Mouse (Mus musculus) adrenal gland, adult 2 months (tissue): ENCODE measurements around the gene Camta1. TPM values are rescaled to one million over a fixed set of nuclear protein-coding genes. Genes with fewer than 3 reads are reported as not detected.
A peak's percentile ranks its signal among the peaks of the same experiment; 100 is the strongest.

Source experiments
- DNase-seq: peaks from one replicate; pipeline ENCODE4 v3.0.0; 2021
- polyA plus RNA-seq: library from polyadenylated mRNA; depleted of rRNA; stranded (reverse); fragments of >200 nt; gene quantifications from 2 replicates; pipeline ENCODE4 v1.2.3, GENCODE M21; 2012
- total RNA-seq, 2 experiments: library from RNA; stranded (reverse); gene quantifications; 2 replicates each; pipeline ENCODE4 v1.2.3; 2021

Camta1 gene
- total and polyA plus RNA-seq, 3 experiments = 8.5 to 35.0 (median 24.0) TPM

DNA sequence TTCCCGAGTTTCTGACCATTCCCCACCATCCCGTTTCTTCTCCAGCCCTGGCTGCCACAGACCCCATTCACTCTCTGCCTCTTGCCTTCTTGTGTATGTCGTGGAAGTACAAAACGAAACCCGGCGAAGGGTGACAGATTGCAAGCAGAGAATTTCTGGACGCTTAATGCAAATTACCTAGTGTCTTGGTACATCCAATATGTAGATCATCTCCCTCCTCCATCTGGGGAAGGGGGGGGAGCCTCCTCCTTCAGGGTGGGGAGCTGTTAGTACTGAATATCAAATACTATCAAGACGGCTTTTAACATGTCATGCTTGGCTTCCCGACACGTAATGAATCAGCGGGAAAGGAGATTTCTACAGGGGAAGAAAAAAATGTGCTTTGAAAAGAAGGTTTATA is 710.8 kb downstream of the Camta1 start:
- DNase-seq = no peak

DNA sequence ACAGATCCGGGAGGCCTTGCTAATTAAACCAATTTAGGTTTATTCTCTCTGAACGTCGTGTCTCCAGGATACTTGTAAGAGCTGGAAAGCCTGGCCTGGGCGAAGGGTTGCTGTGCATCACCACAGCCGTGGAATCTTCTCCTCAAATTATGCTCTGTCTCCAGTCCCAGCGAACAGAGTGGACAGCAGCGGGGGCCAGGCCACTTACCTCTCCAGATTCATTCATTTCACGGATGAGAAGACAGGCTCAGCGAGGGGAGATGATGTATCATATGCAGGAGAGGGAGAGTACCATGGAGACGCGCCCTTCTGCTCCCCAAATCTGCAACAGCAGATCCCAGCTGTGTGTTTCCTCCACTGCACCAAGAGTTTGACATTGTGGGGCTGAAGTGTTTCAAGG is 711.6 kb downstream of the Camta1 start:
- no peak for DNase-seq

DNA sequence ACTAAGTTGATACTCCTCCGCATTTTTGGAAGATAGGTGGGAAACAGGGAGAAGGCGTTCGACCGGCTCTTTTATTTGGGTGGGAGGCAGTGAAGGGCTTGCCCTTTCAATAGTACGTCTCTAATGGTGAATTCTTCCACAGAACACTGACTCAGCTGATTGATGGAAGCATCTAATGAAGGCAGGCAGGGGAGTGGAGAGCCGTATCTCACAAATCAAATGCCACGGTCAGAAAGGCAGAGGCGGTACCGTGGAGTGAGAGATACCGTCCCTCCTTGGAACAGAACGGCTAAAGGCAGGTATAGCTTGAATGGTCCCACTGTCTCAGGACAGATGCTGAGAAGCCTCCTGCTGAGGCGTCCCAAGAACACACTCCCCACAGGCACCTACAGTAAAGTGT is 714.1 kb downstream of the Camta1 start:
- DNase-seq = no peak

DNA sequence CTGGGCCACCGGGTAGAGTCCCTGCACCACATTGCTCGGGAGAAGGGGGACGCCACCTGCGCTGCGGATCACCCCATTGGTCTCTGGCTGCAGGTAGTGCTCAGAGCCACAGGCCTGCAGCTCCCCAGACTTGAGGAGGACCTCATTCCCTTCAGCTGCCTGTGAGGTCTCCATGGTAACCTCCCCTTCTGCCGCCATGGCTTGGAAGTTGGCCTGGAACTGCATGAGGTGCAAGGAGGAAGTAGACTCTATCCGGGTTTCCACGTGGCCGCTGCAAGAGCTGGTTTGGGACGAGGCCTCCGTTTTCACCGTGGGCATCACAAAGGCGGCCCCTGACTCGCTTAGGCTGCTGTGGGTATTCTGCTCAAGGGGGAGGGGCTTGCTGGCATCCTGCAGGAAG is 717.6 kb downstream of the Camta1 start:
- no peak for DNase-seq

DNA sequence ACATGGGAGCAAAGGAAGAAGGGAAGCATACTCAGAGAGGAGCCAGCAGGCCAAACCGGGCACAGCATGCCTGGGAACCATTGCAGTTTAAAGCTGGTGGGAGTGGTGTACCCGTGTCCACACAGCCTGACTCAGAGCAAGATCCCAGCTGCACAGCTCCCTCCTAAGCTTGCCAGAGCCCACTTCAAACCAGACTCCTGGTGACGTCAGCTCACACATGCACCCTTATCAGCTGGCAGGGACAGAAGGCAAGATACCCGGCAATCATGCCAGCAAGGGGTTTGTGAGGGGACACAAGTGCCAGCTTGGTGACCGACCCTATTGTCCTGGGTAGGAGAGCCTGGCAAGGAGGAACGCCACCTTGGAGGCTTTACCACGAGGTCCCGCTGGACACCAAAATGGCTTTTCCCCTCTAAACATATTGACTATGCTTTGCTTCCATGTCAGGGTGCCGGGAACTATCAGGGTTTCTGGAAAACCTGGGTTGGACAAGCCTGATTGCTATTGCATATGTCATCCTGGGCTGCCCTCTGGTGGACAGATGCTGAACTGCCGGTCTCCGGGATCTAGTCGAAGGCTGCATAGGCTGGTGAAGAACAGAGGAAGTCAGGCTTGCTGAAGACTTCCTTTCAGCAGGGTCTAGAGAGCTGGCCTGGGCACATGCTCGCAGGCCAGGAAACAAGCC is 720.3 kb downstream of the Camta1 start:
- peak; percentile 90 for DNase-seq

DNA sequence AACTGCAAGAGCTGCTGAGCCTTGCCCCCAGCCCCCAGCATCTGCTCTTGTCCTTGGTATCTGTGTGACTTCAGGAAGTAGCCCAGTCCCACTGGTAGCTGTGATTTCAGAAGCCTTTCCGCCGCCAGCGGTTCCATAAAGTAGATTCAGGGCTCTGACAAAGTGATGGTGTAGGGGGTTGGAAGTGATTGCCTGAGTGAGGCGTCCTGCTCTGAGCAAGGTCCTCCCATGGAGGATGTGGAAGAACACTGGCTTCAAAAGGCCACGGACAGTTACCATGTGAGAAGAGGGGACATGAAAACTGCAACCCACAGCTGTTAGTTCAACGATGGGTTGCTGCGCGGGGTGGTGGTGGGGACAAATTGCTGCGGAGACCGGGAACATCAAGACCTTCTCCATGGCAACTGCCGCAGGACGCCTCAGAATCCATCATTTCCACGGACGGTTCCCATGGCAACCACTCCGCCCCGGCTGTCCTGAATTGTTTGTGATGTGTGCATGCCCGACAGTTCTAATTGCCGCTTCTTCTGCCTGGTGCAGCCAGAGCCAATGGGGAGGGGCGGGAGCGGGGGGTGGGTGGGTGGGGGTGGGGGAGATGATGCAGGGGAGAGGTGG is 721.2 kb downstream of the Camta1 start:
- DNase-seq = no peak

DNA sequence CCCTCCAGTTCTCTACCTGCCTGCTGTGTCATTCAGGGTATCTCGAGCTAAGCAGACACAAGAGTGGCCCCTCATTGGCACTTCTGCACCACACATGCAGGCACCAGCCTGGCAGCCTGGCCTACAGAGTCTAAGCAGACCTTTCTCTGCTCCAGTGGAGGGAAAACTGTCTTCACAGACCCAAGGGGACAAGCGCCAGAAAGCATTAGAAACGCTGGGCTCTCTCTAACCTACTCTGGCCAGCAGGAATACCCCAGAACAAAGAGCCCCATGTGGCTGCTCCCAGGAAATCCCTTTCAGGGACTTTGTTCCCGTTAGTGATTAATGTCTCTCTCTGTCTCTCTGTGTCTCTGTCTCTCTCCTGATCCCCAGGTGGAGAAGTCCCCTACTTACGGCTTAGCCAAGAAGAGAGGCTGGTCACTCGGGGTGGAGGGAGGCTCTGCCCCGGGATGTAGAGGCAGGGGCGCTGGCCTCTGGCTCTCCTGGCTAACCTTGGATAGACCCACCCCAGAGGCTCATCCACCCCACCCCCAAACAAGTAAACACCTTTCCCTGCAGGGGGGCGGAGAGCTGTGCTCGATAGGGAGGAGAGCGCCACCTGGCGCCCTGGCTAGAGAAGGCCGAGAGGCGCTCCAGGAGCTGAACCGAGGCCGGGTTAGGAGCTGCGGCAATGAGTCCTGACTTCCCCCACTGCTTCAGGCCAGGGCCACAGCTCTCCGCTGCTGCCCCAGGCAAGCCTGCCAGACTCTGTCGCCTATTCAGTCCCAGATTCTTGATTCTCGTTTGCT is 722.4 kb downstream of the Camta1 start:
- DNase-seq = peak; percentile 80

DNA sequence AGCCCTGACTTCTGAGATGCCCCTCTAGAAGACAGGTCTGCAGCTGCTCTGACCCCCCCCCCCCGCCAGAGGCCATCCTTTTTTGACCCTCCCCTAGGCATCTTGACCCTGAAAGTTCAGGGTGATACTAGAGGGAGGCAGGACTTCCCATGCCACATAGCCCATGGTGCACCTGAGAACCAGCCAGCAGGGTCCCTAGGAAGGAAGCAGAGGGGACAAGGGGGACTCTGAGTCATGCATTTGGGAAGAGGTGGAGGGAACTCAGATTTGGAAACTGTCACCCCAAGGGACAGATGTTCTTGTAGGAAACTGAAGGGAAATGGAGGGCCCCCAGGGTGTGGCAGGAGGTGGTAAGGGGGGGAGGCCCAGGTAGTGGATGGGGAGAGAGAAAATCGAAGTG is 723.1 kb downstream of the Camta1 start:
- no peak for DNase-seq

DNA sequence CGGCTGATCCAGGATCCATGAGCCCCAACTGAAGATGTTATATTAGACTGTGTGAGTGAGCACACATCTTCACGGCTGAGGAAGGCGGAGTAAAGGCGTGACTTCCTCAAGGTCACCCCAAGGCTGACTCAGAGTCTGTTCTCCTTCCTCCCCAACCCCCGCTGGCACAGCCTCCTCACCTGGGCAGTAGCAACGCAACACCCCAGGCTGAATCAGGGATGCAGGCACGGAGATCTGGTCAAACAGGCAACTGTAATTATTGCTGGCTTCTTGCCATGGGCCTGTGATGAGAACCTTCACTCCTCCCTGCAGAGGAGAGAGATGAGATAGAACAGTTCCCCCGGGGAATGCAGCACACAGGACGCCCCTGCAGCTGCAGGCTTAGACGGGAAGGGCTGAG is 723.5 kb downstream of the Camta1 start:
- peak; percentile 48 for DNase-seq

DNA sequence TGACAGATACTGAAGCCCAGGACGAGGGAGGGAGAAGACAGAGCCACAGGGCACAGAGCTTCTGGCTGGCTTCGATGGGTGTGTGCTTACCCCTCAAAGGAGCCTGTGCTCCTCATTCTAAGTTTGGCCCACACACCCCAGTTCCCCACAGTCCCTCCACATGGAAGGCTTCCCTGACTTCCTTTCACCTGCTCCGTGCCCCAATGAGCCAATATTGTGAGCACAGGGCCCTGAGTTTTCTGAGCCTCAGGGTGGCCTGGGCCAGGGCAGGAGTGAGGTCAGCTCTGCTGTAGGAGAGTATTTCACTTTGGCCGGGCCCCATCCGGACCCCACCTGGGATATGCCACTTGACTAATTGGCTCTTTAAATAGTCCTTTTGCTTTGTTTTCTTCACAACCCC is 724.0 kb downstream of the Camta1 start:
- no peak for DNase-seq

DNA sequence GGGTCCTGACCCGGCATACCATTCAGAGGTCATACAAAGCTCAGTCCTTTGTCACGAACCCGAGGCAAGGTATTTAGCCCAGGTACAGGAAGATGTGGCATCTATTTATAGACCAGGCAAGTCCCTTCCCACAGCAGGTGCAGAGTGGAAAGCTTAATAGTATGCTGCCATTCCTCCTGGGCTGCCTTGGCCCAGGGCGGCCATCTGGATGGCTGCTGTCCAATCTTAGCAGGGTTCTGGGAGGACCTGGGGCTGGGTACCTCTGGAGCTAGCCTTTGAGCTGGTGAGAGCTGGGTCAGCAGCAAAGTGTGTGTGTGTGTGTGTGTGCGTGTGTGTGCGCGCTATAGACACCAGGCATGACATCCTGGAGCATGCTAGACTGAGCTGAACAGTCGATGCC is 726.2 kb downstream of the Camta1 start:
- no peak for DNase-seq

DNA sequence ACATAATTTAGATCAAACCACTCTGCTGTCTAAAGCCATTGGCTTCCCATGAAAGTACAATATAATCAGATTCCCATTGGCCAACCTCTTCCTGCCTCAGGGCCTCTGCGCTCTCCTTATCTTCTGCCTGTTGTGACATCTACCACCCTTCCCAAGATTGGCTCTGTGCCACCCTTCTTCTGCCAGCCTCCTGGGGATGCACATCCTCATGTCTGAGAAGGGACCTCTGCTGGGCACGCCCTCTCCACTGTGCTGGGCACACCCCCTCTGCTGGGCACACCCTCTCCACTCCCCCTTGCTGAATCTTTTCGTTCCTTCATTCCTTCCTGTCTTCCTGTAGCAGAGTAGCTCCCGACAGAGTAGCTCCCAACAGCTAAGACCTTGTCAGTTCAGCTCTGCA is 727.9 kb downstream of the Camta1 start:
- DNase-seq = no peak

DNA sequence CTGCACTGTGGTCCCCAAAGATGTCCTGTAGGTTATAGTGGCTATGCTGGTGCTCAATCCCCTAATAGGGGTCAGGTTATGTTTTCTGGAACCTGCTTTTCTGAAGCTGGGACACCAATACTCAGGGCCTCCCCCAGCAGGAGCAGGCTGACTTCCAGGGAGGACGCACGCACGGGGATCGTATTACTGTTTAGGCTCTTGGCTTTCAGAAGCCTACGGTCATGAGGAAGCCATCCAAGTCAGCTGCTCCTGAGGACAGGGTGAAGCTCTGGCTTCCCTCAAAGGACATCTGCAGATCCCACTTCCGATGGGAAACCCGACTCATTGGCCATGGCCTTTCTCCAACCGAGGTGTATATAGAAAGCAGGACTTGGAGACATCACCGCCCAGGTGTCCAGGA is 729.2 kb downstream of the Camta1 start:
- no peak for DNase-seq

DNA sequence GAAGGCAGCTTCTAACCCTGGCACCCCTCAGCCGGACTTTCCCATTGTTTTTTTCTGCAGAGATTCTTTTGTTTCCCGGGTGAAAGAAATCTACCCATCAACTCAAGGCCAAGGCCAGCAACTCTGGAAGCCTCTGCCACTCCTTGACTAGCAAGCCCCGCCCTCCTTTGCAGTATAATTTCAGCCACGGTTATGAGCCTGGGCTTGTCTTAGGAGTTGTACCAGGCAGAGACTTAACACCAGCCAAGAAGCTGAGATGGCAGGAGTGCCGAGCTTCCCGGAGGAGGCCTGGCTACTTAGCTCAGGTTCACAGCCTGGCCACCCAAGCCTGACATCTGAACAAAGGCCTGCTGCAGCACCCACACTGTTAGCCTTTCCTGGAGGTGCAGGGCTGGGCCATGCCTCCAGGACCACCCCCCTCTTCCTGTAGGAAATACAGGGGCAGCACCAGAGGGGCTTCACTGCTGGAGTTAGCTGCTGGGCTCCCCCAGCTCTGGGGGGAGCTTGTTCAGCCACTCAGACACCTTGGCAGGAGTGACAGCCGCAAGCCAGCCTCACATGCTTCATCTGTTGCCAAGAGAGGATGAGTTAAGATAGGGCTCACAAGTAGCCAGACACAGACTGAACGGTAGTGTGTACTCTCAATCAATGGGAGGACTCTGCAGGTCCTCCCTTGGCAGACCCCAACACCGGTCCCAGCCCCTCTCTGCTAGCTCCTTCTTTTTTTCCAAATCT is 730.8 kb downstream of the Camta1 start:
- DNase-seq = no peak

DNA sequence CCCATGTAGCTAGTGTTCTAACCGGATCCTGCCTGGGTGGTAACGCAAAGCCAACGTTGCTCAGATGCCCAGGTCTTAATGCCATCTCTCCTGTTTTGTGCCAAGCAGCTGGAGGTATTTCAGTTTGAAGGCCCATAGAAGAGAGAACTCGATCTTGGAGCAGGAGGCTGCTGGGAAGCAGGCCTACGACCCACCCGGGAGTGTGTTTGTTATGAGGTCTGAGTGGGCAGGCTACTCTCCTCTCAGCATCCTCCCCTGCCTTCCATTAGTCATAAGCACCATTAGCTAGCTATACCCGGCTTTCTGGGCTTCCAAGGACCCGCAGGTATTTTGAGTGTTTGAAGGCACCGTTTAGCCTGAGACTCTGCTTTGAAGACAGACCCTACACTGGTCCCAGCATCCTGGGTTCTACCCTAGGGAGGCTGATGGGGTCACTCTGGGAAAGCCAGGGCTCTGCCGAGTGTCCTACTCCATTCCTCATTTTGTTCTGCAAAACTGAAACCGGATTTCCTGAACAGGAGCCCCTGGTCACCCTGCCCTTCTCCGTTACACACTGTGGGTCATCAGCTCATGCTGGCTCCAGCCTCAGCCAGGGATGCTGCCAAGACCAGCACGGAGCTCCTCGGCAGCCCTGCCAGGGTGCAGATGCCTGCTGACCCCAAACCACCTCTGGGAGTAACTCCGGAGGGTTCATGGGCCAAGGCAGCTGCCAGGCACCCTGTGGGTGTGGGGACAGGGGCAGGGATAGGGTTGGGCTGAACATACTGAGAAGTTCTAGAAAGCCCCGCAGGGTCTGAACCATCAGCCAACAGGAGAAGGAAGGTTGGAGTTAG is 731.7 kb downstream of the Camta1 start:
- no peak for DNase-seq

DNA sequence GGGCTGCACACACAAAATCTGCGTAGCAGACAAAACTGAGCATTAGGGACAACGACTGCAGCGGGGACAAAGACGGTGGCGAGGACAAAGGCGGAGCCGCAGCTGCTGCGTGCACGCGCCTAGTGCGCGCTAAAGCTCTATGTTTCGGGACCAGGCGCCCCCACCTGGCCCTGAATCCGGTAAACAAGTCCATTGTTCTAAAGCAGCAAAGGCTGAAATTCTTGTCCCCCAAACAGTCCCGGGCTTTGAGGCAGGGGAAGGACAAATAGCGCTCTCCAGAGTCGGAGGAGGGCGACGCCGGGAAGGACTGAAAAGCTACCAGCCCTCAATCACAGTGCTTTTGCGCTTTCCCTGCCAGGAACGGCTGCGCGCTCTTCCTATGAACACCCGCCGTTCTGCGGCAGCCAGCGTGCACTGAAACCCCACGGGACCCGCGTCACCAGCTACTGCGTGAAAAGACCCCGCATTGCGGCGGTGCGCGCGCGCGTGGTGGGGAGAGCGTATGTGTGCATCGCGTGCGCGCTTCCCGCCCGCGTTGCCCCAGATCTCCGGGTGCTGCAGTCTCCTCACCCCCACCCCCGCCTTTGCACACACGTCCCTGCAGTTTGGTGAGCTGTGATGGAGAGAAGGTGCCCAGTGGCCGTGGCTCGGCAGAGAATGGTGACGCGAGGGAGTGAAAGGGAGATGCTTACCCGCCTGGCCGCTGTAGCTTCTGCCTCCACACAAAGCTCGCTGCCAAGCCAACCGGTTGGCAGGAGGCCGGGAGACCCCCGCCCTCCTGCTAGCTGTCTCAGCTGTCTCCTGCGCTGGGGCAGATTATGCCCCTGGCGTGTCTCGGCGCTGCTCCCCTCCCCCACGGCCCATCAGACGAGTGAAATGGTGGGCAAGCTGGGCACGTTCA is 732.8 kb downstream of the Camta1 start:
- peak; percentile 65 for DNase-seq

DNA sequence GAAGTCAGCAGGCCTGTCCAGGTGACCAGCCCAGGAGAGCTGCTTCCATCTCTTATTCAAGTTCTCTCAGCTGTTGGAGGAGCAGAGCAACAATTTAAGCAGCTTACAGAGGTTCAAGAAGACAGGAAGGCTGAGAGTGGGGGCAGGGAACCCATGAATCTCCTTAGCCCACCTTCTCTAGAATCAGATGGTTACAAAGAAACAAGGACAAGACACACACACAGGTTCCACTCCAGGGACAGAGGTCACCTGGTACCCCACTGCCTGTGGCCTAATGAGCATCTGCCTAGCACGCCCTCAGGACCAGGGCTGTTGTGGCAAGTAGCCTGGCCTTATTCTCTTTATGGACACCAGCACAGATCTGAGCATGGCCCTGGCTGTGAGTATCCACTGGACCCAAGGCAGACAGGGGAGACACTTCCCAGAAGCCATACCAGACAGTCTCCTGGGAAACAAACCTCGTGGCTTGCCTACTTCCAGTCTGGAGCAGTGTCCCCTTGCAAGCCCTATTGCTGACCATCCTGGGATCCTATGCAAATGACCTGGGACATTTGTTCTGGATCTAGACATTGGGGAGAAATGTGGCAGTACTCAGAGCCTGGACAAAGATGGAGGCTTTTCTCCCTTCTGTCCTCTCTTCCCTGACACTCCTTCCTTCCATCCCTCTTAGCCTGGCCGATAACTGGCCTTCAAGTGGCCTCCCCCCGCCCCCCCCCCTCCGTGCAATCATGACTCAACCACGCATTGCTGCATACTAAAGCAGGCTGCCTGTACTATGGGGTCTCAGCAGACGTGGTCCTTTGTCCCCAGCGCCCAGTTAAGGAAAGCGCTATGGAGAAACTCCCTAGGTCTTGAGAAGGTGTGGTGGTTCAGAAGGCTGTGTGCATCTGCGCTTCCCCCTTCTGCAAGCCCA is 733.8 kb downstream of the Camta1 start:
- DNase-seq = no peak

DNA sequence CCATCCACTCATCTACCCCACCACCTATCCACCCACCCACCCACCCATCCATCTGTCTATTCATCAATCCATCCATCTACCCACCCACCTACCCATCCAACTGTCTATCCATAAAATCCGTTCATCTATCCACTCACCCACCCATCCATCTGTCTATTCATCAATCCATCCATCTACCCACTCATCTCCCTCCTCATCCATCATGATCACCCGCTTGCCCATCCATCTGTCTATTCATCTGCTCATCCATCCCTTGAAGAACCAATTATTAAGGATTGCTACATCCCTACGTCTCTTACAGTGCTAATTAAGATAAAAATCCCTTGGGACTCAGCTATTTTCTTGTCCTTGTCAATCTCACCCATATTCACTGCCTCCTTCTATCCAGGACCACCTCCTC is 742.8 kb downstream of the Camta1 start:
- no peak for DNase-seq

DNA sequence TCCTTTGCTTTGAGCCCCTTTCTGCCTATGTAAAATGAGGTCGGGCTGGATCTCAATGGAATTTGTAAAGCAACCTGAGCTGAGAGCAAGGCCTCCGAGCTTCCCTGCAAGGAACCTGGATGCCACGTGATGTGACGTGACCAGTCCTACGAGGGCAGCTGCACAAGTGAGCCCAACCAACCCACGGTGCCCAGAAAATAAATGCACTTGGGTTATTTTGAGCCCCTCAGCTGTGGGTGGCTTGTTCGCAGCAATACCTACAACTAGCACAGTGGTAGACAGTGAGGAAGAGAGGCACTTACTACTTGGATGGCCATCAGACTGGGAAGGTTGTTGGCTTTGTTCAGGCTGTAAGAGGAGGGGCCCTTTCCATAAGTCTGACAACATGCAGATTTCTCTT is 747.1 kb downstream of the Camta1 start:
- DNase-seq = no peak

DNA sequence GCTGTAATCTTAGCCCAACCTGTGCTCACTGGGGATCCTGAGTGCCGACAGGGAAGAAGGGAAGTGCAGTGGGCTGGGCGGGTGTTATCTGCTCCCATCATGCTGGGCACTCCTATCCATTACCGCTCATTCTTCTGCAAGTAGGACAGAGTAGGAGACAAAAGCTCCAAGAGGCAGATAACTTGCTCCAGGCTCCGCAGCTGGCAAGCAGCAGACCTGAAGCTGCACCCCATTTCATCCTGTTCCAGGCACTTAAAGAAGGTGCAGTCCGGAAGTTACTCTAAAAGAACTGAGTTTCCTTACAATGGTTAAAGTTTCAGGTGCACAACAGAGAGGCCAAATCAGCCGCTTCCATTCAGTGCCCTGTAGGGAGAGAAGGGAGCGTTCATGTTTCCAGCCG is 750.5 kb downstream of the Camta1 start:
- no peak for DNase-seq
